In genomic region chr2:119322587-119323300, GRCm38 (mm10) we compare ENCODE assay signal across 7 mouse cellular contexts. TPM values are rescaled to one million over a fixed set of nuclear protein-coding genes. Genes with fewer than 3 reads are reported as not detected.
DNase-seq lines count a peak whose midpoint lies in the region; ATAC-seq lines count a peak whose summit lies in the region.

No protein-coding gene starts in this region.

- peaks cover 75% of the 10 kb centered on the region for H3K4me1 ChIP-seq in heart, embryonic 13.5 days
- peaks cover 47% of the 10 kb centered on the region for H3K4me1 ChIP-seq in midbrain, embryonic 11.5 days (ENCODE audit: control insufficient read depth, insufficient read depth, low read length)

- peak overlapping the region; percentile 51 for H3K4me3 ChIP-seq in heart, embryonic 13.5 days
- H3K4me3 ChIP-seq in midbrain, embryonic 11.5 days (ENCODE audit: low read depth, low read length) = peak overlapping the region; percentile 13

- peak overlapping the region; percentile 76 for H3K4me2 ChIP-seq in heart, embryonic 13.5 days
- H3K4me2 ChIP-seq in midbrain, embryonic 11.5 days = peak overlapping the region; percentile 53

- peak overlapping the region; percentile 73 for H3K9ac ChIP-seq in heart, embryonic 13.5 days
- H3K9ac ChIP-seq in midbrain, embryonic 11.5 days (ENCODE audit: low read length) = no peak overlapping the region

- H3K36me3 ChIP-seq in heart, embryonic 13.5 days = no peaks in the 10 kb centered on the region
- H3K36me3 ChIP-seq in midbrain, embryonic 11.5 days (ENCODE audit: control insufficient read depth, insufficient read depth, low read length) = no peaks in the 10 kb centered on the region

- DNase-seq in lung, postnatal 4 days = peak; percentile 53 to 65
- DNase-seq in lung, postnatal 36 days = no peak
- DNase-seq in embryo, embryonic 11 days = peak; percentile 82
- peak; percentile 74 for DNase-seq in layer of hippocampus, postnatal 36 days
- DNase-seq in midbrain, embryonic 11.5 days (ENCODE audit: low spot score, missing footprints) = peak; percentile 96
- peak; percentile 26 for DNase-seq in telencephalon, adult 2 months (ENCODE audit: low read depth, low spot score)

- 9% methylated on average over 39 of the region's 39 CpGs for WGBS in heart, embryonic 13.5 days
- 1% methylated on average over 39 of the region's 39 CpGs for whole genome bisulfite sequencing in midbrain, embryonic 11.5 days

- H3K27me3 ChIP-seq in heart, embryonic 13.5 days (replicated peaks) = peaks cover 82% of the 10 kb centered on the region
- peaks cover 92% of the 10 kb centered on the region for H3K27me3 ChIP-seq in midbrain, embryonic 11.5 days (ENCODE audit: control insufficient read depth, insufficient read depth, low read length)

- H3K9me3 ChIP-seq in heart, embryonic 13.5 days = no peaks in the 10 kb centered on the region
- H3K9me3 ChIP-seq in midbrain, embryonic 11.5 days (ENCODE audit: control insufficient read depth, low read length) = no peaks in the 10 kb centered on the region

- H3K27ac ChIP-seq in heart, embryonic 13.5 days (replicated peaks) = no peak overlapping the region; the same call in 1 of the 2 replicates
- H3K27ac ChIP-seq in midbrain, embryonic 11.5 days (ENCODE audit: low read depth, low read length) = peak overlapping the region; percentile 3; the same call in 1 of the 2 replicates

- no peak for ATAC-seq in heart, embryonic 13.5 days (ENCODE audit: extremely low read depth, insufficient number of reproducible peaks, low FRiP score, low TSS enrichment)
- ATAC-seq in midbrain, embryonic 11.5 days (ENCODE audit: low FRiP score) = peak; percentile 77

RNA-seq across cellular contexts. Expression of gene Dll4, which starts 2.8 kb away (rescaled TPM):
- 7.7 and 8.7 TPM in 2 replicates for polyA plus RNA-seq in heart, embryonic 13.5 days (2015; fragmentation: Nextera tagmentation; extraction: Ambion mirVana)
- 1 to 10 TPM; 2.7 TPM for total RNA-seq in layer of hippocampus, postnatal 36 days (2021)
- 3.1 and 4.0 TPM in 2 replicates for polyA plus RNA-seq in midbrain, embryonic 11.5 days (2014; fragmentation: Nextera tagmentation; extraction: Ambion mirVana)

RNA-seq across cellular contexts. Expression of gene Chac1, which starts 28.3 kb away (rescaled TPM):
- polyA plus RNA-seq in heart, embryonic 13.5 days (2015; fragmentation: Nextera tagmentation; extraction: Ambion mirVana) = 0.35 and 0.78 TPM in 2 replicates
- total RNA-seq in layer of hippocampus, postnatal 36 days (2021) = 1 to 10 TPM; 5.2 to 5.8 TPM
- 0.32 and 0.37 TPM in 2 replicates for polyA plus RNA-seq in midbrain, embryonic 11.5 days (2014; fragmentation: Nextera tagmentation; extraction: Ambion mirVana)

RNA-seq across cellular contexts. Expression of gene Vps18, which starts 34.2 kb away (rescaled TPM):
- polyA plus RNA-seq in heart, embryonic 13.5 days (2015; fragmentation: Nextera tagmentation; extraction: Ambion mirVana) = 11.9 and 13.1 TPM in 2 replicates
- total RNA-seq in layer of hippocampus, postnatal 36 days (2021) = 10 to 100 TPM; 40.6 to 41.5 TPM
- 9.8 and 10.0 TPM in 2 replicates for polyA plus RNA-seq in midbrain, embryonic 11.5 days (2014; fragmentation: Nextera tagmentation; extraction: Ambion mirVana)

RNA-seq across cellular contexts. Expression of gene Rhov, which starts 51.7 kb away (rescaled TPM):
- 0.14 and 0.60 TPM in 2 replicates for polyA plus RNA-seq in heart, embryonic 13.5 days (2015; fragmentation: Nextera tagmentation; extraction: Ambion mirVana)
- total RNA-seq in layer of hippocampus, postnatal 36 days (2021) = 1 to 10 TPM; 6.4 to 6.9 TPM
- 1.3 and 2.6 TPM in 2 replicates for polyA plus RNA-seq in midbrain, embryonic 11.5 days (2014; fragmentation: Nextera tagmentation; extraction: Ambion mirVana)
